Mouse (Mus musculus) embryonic facial prominence, embryonic 11.5 days (tissue): ENCODE results near the gene Terb2. TPM values are rescaled to one million over a fixed set of nuclear protein-coding genes. Genes with fewer than 3 reads are reported as not detected.

Experiments
- ATAC-seq: fragments of 200-750 bp; cut with Nextera tagmentation; replicated peaks from 2 replicates; pipeline ENCODE4 v1.8.0; 2017; ENCODE audit warnings: low read depth; ENCODE audit not compliant: insufficient number of reproducible peaks, low FRiP score, low TSS enrichment
- DNase-seq: peaks from one replicate; pipeline ENCODE4 v3.0.0-alpha.2; 2015; ENCODE audit warnings: low spot score
- H3K27ac ChIP-seq: fragments of 300-500 bp; sonication (generic); replicated peaks from 2 replicates; pipeline ENCODE4 v1.5.1; 2014; ENCODE audit warnings: mild to moderate bottlenecking, low read depth, low read length, control low read depth
- H3K27me3 ChIP-seq: fragments of 300-500 bp; sonication (generic); 2 replicates; pipeline ENCODE4 v1.6.1; 2014; ENCODE audit warnings: mild to moderate bottlenecking, low read length, moderate library complexity, mixed read lengths; ENCODE audit not compliant: control insufficient read depth, insufficient read depth
- H3K36me3 ChIP-seq: fragments of 300-500 bp; sonication (generic); replicated peaks from 2 replicates; pipeline ENCODE4 v1.6.1; 2014; ENCODE audit warnings: low read depth, mild to moderate bottlenecking, low read length, moderate library complexity, mixed read lengths; ENCODE audit not compliant: control insufficient read depth, insufficient read depth
- H3K4me1 ChIP-seq: fragments of 300-500 bp; sonication (generic); 2 replicates; pipeline ENCODE4 v1.6.1; 2014; ENCODE audit warnings: low read length, mixed read lengths; ENCODE audit not compliant: control insufficient read depth, insufficient read depth
- H3K4me2 ChIP-seq: fragments of 300-500 bp; sonication (generic); 2 replicates; pipeline ENCODE4 v1.6.1; 2014; ENCODE audit warnings: low read depth, mild to moderate bottlenecking, control low read depth, low read length, moderate library complexity
- H3K4me3 ChIP-seq: fragments of 300-500 bp; sonication (generic); 2 replicates; pipeline ENCODE4 v1.5.1; 2014; ENCODE audit warnings: low read depth, low read length, control low read depth
- H3K9ac ChIP-seq: fragments of 300-500 bp; sonication (generic); replicated peaks from 2 replicates; pipeline ENCODE4 v1.6.1; 2014; ENCODE audit warnings: mild to moderate bottlenecking, control low read depth, low read length
- H3K9me3 ChIP-seq: fragments of 300-500 bp; sonication (generic); replicated peaks from 2 replicates; pipeline ENCODE4 v1.6.1; 2016; ENCODE audit warnings: mild to moderate bottlenecking, low read length, inconsistent platforms, mixed read lengths; ENCODE audit not compliant: control insufficient read depth
- WGBS: fragments of 180-500 bp; shearing (Covaris S2); extraction: QIAGEN DNeasy Blood & Tissue Kit; methylation state at CpG from one replicate; pipeline ENCODE4 v1.1.7; 2014; 5-methylcytosine and 5-hydroxymethylcytosine counted together
- polyA plus RNA-seq: library from polyadenylated mRNA; unstranded; fragments of >200 nt; fragmentation: Nextera tagmentation; extraction: Ambion mirVana; gene quantifications from 2 replicates; pipeline ENCODE4 v1.2.1, GENCODE M21; 2014

Gene Terb2
- polyA plus RNA-seq, 1 experiment from 2014 or later, result not detected

- WGBS, result 87% methylated on average over 2 of the region's 2 CpGs
- H3K27ac ChIP-seq, result no peak overlapping the region
- H3K36me3 ChIP-seq, result no peaks in the 10 kb centered on the region
- DNase-seq (no peak), ATAC-seq (no peak)
- no peaks in the 10 kb centered on the region for H3K9me3 ChIP-seq
- no peak overlapping the region for H3K4me2 ChIP-seq
- no peaks in the 10 kb centered on the region for H3K27me3 ChIP-seq
- no peaks in the 10 kb centered on the region for H3K4me1 ChIP-seq
- H3K4me3 ChIP-seq, result no peak overlapping the region
- no peak overlapping the region for H3K9ac ChIP-seq
Observed at GRCm38 (mm10) chr2:122237891-122238470, 51.9 kb downstream of the Terb2 start.

- Histone ChIP-seq H3K4me1 (no peaks in the 10 kb centered on the region), H3K27me3 (no peaks in the 10 kb centered on the region), H3K27ac (no peak overlapping the region), H3K4me3 (no peak overlapping the region), H3K4me2 (no peak overlapping the region), H3K9ac (no peak overlapping the region), H3K36me3 (no peaks in the 10 kb centered on the region), H3K9me3 (no peaks in the 10 kb centered on the region)
- DNase-seq (no peak), ATAC-seq (no peak)
Observed at GRCm38 (mm10) chr2:122240735-122241134, 54.7 kb downstream of the Terb2 start.

GRCm38 (mm10) chr2:122241226-122241625 is 55.2 kb downstream of the Terb2 start:
- H3K27ac ChIP-seq, result no peak overlapping the region
- no peak overlapping the region for H3K4me3 ChIP-seq
- H3K4me1 ChIP-seq, result no peaks in the 10 kb centered on the region
- no peaks in the 10 kb centered on the region for H3K9me3 ChIP-seq
- no peaks in the 10 kb centered on the region for H3K36me3 ChIP-seq
- ATAC-seq (no peak), DNase-seq (no peak)
- no peak overlapping the region for H3K9ac ChIP-seq
- H3K4me2 ChIP-seq, result no peak overlapping the region
- 84% methylated on average over 4 of the region's 4 CpGs for WGBS
- H3K27me3 ChIP-seq, result no peaks in the 10 kb centered on the region

GRCm38 (mm10) chr2:122241935-122242334 is 55.9 kb downstream of the Terb2 start:
- Histone ChIP-seq H3K4me1 (no peaks in the 10 kb centered on the region), H3K27me3 (no peaks in the 10 kb centered on the region), H3K4me3 (no peak overlapping the region), H3K9me3 (no peaks in the 10 kb centered on the region), H3K27ac (no peak overlapping the region), H3K4me2 (no peak overlapping the region), H3K36me3 (no peaks in the 10 kb centered on the region), H3K9ac (no peak overlapping the region)
- WGBS, result 67% methylated on average over 6 of the region's 6 CpGs
- DNase-seq (no peak), ATAC-seq (no peak)

GRCm38 (mm10) chr2:122243671-122244131 is 57.6 kb downstream of the Terb2 start:
- ATAC-seq (0 out of 2 replicates have a peak, but pooled peaks have one; percentile 9), DNase-seq (peak; percentile 87)
- no peak overlapping the region for H3K4me2 ChIP-seq
- no peak overlapping the region for H3K27ac ChIP-seq
- H3K27me3 ChIP-seq, result no peaks in the 10 kb centered on the region
- H3K9ac ChIP-seq, result no peak overlapping the region
- no peaks in the 10 kb centered on the region for H3K4me1 ChIP-seq
- H3K9me3 ChIP-seq, result no peaks in the 10 kb centered on the region
- no peaks in the 10 kb centered on the region for H3K36me3 ChIP-seq
- H3K4me3 ChIP-seq, result no peak overlapping the region
- 4% methylated on average over 3 of the region's 3 CpGs for WGBS

GRCm38 (mm10) chr2:122247786-122248185 is 61.7 kb downstream of the Terb2 start:
- Histone ChIP-seq H3K9ac (no peak overlapping the region), H3K4me1 (no peaks in the 10 kb centered on the region), H3K27ac (no peak overlapping the region), H3K36me3 (no peaks in the 10 kb centered on the region), H3K4me2 (no peak overlapping the region), H3K9me3 (no peaks in the 10 kb centered on the region), H3K27me3 (no peaks in the 10 kb centered on the region), H3K4me3 (no peak overlapping the region)
- ATAC-seq (no peak), DNase-seq (no peak)
- 90% methylated on average over 10 of the region's 10 CpGs for WGBS

- no peak overlapping the region for H3K27ac ChIP-seq
- WGBS, result 90% methylated on average over 5 of the region's 5 CpGs
- no peaks in the 10 kb centered on the region for H3K36me3 ChIP-seq
- no peaks in the 10 kb centered on the region for H3K9me3 ChIP-seq
- ATAC-seq, result no peak
- no peak overlapping the region for H3K4me2 ChIP-seq
- no peak overlapping the region for H3K4me3 ChIP-seq
- no peaks in the 10 kb centered on the region for H3K4me1 ChIP-seq
- DNase-seq, result no peak
- H3K9ac ChIP-seq, result no peak overlapping the region
- H3K27me3 ChIP-seq, result no peaks in the 10 kb centered on the region
Observed at GRCm38 (mm10) chr2:122255997-122256396, 69.9 kb downstream of the Terb2 start.
